Mouse (Mus musculus): ENCODE measurements around the gene Dlg4. TPM values are rescaled to one million over a fixed set of nuclear protein-coding genes. Genes with fewer than 3 reads are reported as not detected.

The Dlg4 gene
- total and polyA plus RNA-seq, 3 experiments, result 6.8 to 15.3 (median 7.3) TPM

- no peak for DNase-seq (ENCODE audit: extremely low read depth)
- dilution Hi-C loops (cut with MboI; ENCODE audit: extremely low pct_ligation_motif_present, extremely low pct_unique_long_range_greater_than_20kb, low sequenced_read_pairs), result no loop called here
- H3K4me3 ChIP-seq (replicated peaks in 1 of 3; ENCODE audit: low read depth in 2 of 3, low read length in 2 of 3, poor library complexity in 1 of 3), result no peak overlapping the region
- no peaks in the 10 kb centered on the region for H3K27me3 ChIP-seq (replicated peaks)
- H3K27ac ChIP-seq (ENCODE audit: insufficient read depth, low read depth), result no peak overlapping the region
- TF ChIP-seq RCOR1 (conservative IDR thresholded peaks at IDR 0.05; ENCODE audit: low read depth, low read length), result no peak
- TF ChIP-seq CTCF (conservative IDR thresholded peaks at IDR 0.05 in 1 of 2, IDR thresholded peaks at IDR 0.05 in 1 of 2; ENCODE audit: low read depth in 2 of 2, low read length in 2 of 2), result no peak
- no peak for TF ChIP-seq IRF4 (IDR thresholded peaks at IDR 0.05; ENCODE audit: low read depth, low read length)
- no peak for TF ChIP-seq NRF1 (IDR thresholded peaks at IDR 0.05; ENCODE audit: low read depth, low read length)
- no peak for TF ChIP-seq CHD2 (IDR thresholded peaks at IDR 0.05; ENCODE audit: low read length)
- TF ChIP-seq JUN (IDR thresholded peaks at IDR 0.05; ENCODE audit: insufficient read depth, low read depth, low read length), result no peak
- no peak for TF ChIP-seq HCFC1 (IDR thresholded peaks at IDR 0.05; ENCODE audit: low read depth, low read length)
- TF ChIP-seq MAZ (IDR thresholded peaks at IDR 0.05; ENCODE audit: low read depth, low read length), result no peak
- TF ChIP-seq USF2 (conservative IDR thresholded peaks at IDR 0.05; ENCODE audit: low read depth, low read length), result no peak
- no peak for TF ChIP-seq JUND (conservative IDR thresholded peaks at IDR 0.05; ENCODE audit: low read depth, low read length)
- TF ChIP-seq GABPA (IDR thresholded peaks at IDR 0.05; ENCODE audit: insufficient replicate concordance, low read depth, low read length), result no peak
- no peak for TF ChIP-seq MYC (IDR thresholded peaks at IDR 0.05; ENCODE audit: low read depth, low read length)
- no peak for TF ChIP-seq SIN3A (IDR thresholded peaks at IDR 0.05; ENCODE audit: low read length)
- no peak for TF ChIP-seq TBP (conservative IDR thresholded peaks at IDR 0.05; ENCODE audit: low read depth, low read length)
- no peak overlapping the region for H3K9ac ChIP-seq (ENCODE audit: insufficient read depth, low read depth)
- no peaks in the 10 kb centered on the region for H3K9me3 ChIP-seq (replicated peaks; ENCODE audit: low read length)
- peaks cover 14 to 16% of the 10 kb centered on the region in 2 experiments for H3K4me1 ChIP-seq (ENCODE audit: control insufficient read depth in 1 of 2, insufficient read depth in 2 of 2)
- no peaks in the 10 kb centered on the region for H3K79me2 ChIP-seq (replicated peaks; ENCODE audit: control insufficient read depth, extremely low read depth, insufficient read depth, poor library complexity, severe bottlenecking)
- H3K36me3 ChIP-seq (replicated peaks in 1 of 2; ENCODE audit: control insufficient read depth in 1 of 2, insufficient read depth in 1 of 2, low read length in 1 of 2), result peaks cover 82 to 90% of the 10 kb centered on the region in 2 experiments
- in situ Hi-C loops (cut with MboI; ENCODE audit: low pct_ligation_motif_present, low pct_unique_long_range_greater_than_20kb, low sequenced_read_pairs), result loop anchor here (5.0 to 25.0 kb wide), 2 partner anchors 58 to 923 kb away; partner anchors contain the start of genes Per1 and Vamp2
- H3K4me2 ChIP-seq (ENCODE audit: insufficient read depth, low read depth, poor library complexity, severe bottlenecking), result no peak overlapping the region
Observed at GRCm38 (mm10) chr11:70010548-70010947, 6.2 kb upstream of the Dlg4 start.

- Histone ChIP-seq H3K9me3 (replicated peaks; ENCODE audit: low read length) (no peaks in the 10 kb centered on the region), H3K27me3 (replicated peaks) (no peaks in the 10 kb centered on the region), H3K27ac (ENCODE audit: insufficient read depth, low read depth) (no peak overlapping the region), H3K9ac (ENCODE audit: insufficient read depth, low read depth) (no peak overlapping the region), H3K4me1 (ENCODE audit: control insufficient read depth in 1 of 2, insufficient read depth in 2 of 2) (peaks cover 14 to 21% of the 10 kb centered on the region in 2 experiments), H3K4me2 (ENCODE audit: insufficient read depth, low read depth, poor library complexity, severe bottlenecking) (no peak overlapping the region), H3K4me3 (replicated peaks in 1 of 3; ENCODE audit: low read depth in 2 of 3, low read length in 2 of 3, poor library complexity in 1 of 3) (no peak overlapping the region), H3K36me3 (replicated peaks in 1 of 2; ENCODE audit: control insufficient read depth in 1 of 2, insufficient read depth in 1 of 2, low read length in 1 of 2) (peaks cover 79 to 86% of the 10 kb centered on the region in 2 experiments), H3K79me2 (replicated peaks; ENCODE audit: control insufficient read depth, extremely low read depth, insufficient read depth, poor library complexity, severe bottlenecking) (no peaks in the 10 kb centered on the region)
- in situ Hi-C loops (cut with MboI; ENCODE audit: low pct_ligation_motif_present, low pct_unique_long_range_greater_than_20kb, low sequenced_read_pairs) (loop anchor here (5.0 to 25.0 kb wide), 2 partner anchors 59 to 924 kb away; partner anchors contain the start of genes Per1 and Vamp2), dilution Hi-C loops (cut with MboI; ENCODE audit: extremely low pct_ligation_motif_present, extremely low pct_unique_long_range_greater_than_20kb, low sequenced_read_pairs) (no loop called here)
- DNase-seq (ENCODE audit: extremely low read depth), result no peak
- no peak for TF ChIP-seq CHD1 (IDR thresholded peaks at IDR 0.05; ENCODE audit: low read depth, low read length)
Observed at GRCm38 (mm10) chr11:70010961-70011360, 5.8 kb upstream of the Dlg4 start.

Data from CH12.LX (cell line).